Mouse (Mus musculus): ENCODE results near the gene S1pr4. TPM values are rescaled to one million over a fixed set of nuclear protein-coding genes. Genes with fewer than 3 reads are reported as not detected.

The S1pr4 gene
- polyA plus RNA-seq, 1 experiment from 2014 or later = 0.65 TPM

GRCm38 (mm10) chr10:81455181-81455895, 44.6 kb downstream of the S1pr4 start, which contains the start of gene Nfic:
Gene Nfic (minus strand): TSS chr10:81455635.
- H3K4me2 ChIP-seq (ENCODE audit: low read depth, low read length) = no peak within 1 kb of the TSS
- H3K4me3 ChIP-seq (ENCODE audit: low read depth, low read length) = no peak within 1 kb of the TSS
- H3K27me3 ChIP-seq (replicated peaks; ENCODE audit: control insufficient read depth, insufficient read depth, low read length) = peaks cover 93% of the 10 kb centered on the region
- WGBS = 63% methylated on average over 24 of the region's 28 CpGs
- no peak within 1 kb of the TSS for H3K27ac ChIP-seq (replicated peaks; ENCODE audit: low read depth, low read length)
- no peak for DNase-seq (ENCODE audit: low spot score)
- H3K9ac ChIP-seq (ENCODE audit: low read depth, low read length) = no peak within 1 kb of the TSS
- no peaks in the 10 kb centered on the region for H3K4me1 ChIP-seq (ENCODE audit: control insufficient read depth, insufficient read depth, low read length)
- H3K9me3 ChIP-seq (ENCODE audit: control insufficient read depth, low read length) = no peaks in the 10 kb centered on the region; the same call in 1 of the 2 replicates
- ATAC-seq (ENCODE audit: low read depth) = no peak
- H3K36me3 ChIP-seq (ENCODE audit: control insufficient read depth, insufficient read depth, low read length) = no peaks in the 10 kb centered on the region

GRCm38 (mm10) chr10:81454106-81454505, 45.8 kb downstream of the S1pr4 start:
- ATAC-seq (ENCODE audit: low read depth) (no peak), DNase-seq (ENCODE audit: low spot score) (no peak)
- 58% methylated on average over 2 of the region's 2 CpGs for WGBS
- no peaks in the 10 kb centered on the region for H3K36me3 ChIP-seq (ENCODE audit: control insufficient read depth, insufficient read depth, low read length)
- no peak overlapping the region for H3K4me3 ChIP-seq (ENCODE audit: low read depth, low read length)
- no peak overlapping the region for H3K4me2 ChIP-seq (ENCODE audit: low read depth, low read length)
- H3K9ac ChIP-seq (ENCODE audit: low read depth, low read length) = no peak overlapping the region
- H3K4me1 ChIP-seq (ENCODE audit: control insufficient read depth, insufficient read depth, low read length) = no peaks in the 10 kb centered on the region
- H3K9me3 ChIP-seq (ENCODE audit: control insufficient read depth, low read length) = no peaks in the 10 kb centered on the region; the same call in 1 of the 2 replicates
- peaks cover 85% of the 10 kb centered on the region for H3K27me3 ChIP-seq (replicated peaks; ENCODE audit: control insufficient read depth, insufficient read depth, low read length)
- H3K27ac ChIP-seq (replicated peaks; ENCODE audit: low read depth, low read length) = no peak overlapping the region

- 4% methylated on average over 14 of the region's 14 CpGs for WGBS
- no peak for DNase-seq (ENCODE audit: low spot score)
- H3K4me3 ChIP-seq (ENCODE audit: low read depth, low read length) = no peak overlapping the region
Measured at GRCm38 (mm10) chr10:81452947-81453288, 47.0 kb downstream of the S1pr4 start.

GRCm38 (mm10) chr10:81452237-81452946, 47.5 kb downstream of the S1pr4 start:
- no peaks in the 10 kb centered on the region for H3K4me1 ChIP-seq (ENCODE audit: control insufficient read depth, insufficient read depth, low read length)
- H3K4me2 ChIP-seq (ENCODE audit: low read depth, low read length) = 0 out of 2 replicates have a peak overlapping the region, but pooled peaks have one; percentile 0
- peak; percentile 10 for DNase-seq (ENCODE audit: low spot score)
- WGBS = 5% methylated on average over 31 of the region's 36 CpGs
- ATAC-seq (ENCODE audit: low read depth) = no peak
- no peaks in the 10 kb centered on the region for H3K36me3 ChIP-seq (ENCODE audit: control insufficient read depth, insufficient read depth, low read length)
- H3K4me3 ChIP-seq (ENCODE audit: low read depth, low read length) = no peak overlapping the region
- peak overlapping the region; percentile 25; the same call in 1 of the 2 replicates for H3K9ac ChIP-seq (ENCODE audit: low read depth, low read length)
- no peaks in the 10 kb centered on the region for H3K9me3 ChIP-seq (ENCODE audit: control insufficient read depth, low read length)
- peaks cover 70% of the 10 kb centered on the region for H3K27me3 ChIP-seq (replicated peaks; ENCODE audit: control insufficient read depth, insufficient read depth, low read length)
- no peak overlapping the region for H3K27ac ChIP-seq (replicated peaks; ENCODE audit: low read depth, low read length)

More at GRCm38 (mm10) chr10:81452947-81453288, 47.0 kb downstream of the S1pr4 start:
- no peaks in the 10 kb centered on the region for H3K4me1 ChIP-seq (ENCODE audit: control insufficient read depth, insufficient read depth, low read length)
- no peaks in the 10 kb centered on the region for H3K36me3 ChIP-seq (ENCODE audit: control insufficient read depth, insufficient read depth, low read length)
- H3K9ac ChIP-seq (ENCODE audit: low read depth, low read length) = no peak overlapping the region
- no peaks in the 10 kb centered on the region for H3K9me3 ChIP-seq (ENCODE audit: control insufficient read depth, low read length)
- H3K27ac ChIP-seq (replicated peaks; ENCODE audit: low read depth, low read length) = no peak overlapping the region
- peaks cover 75% of the 10 kb centered on the region for H3K27me3 ChIP-seq (replicated peaks; ENCODE audit: control insufficient read depth, insufficient read depth, low read length)
- H3K4me2 ChIP-seq (ENCODE audit: low read depth, low read length) = 0 out of 2 replicates have a peak overlapping the region, but pooled peaks have one; percentile 0
- ATAC-seq (ENCODE audit: low read depth) = no peak

GRCm38 (mm10) chr10:81451365-81451745, 48.6 kb downstream of the S1pr4 start:
- Histone ChIP-seq H3K4me3 (ENCODE audit: low read depth, low read length) (no peak overlapping the region), H3K27ac (replicated peaks; ENCODE audit: low read depth, low read length) (no peak overlapping the region), H3K9ac (ENCODE audit: low read depth, low read length) (no peak overlapping the region), H3K27me3 (replicated peaks; ENCODE audit: control insufficient read depth, insufficient read depth, low read length) (peaks cover 62% of the 10 kb centered on the region), H3K36me3 (ENCODE audit: control insufficient read depth, insufficient read depth, low read length) (no peaks in the 10 kb centered on the region), H3K4me2 (ENCODE audit: low read depth, low read length) (no peak overlapping the region), H3K9me3 (ENCODE audit: control insufficient read depth, low read length) (no peaks in the 10 kb centered on the region), H3K4me1 (ENCODE audit: control insufficient read depth, insufficient read depth, low read length) (no peaks in the 10 kb centered on the region)
- DNase-seq (ENCODE audit: low spot score) (no peak), ATAC-seq (ENCODE audit: low read depth) (no peak)
- WGBS = 49% methylated on average over 6 of the region's 6 CpGs

- Histone ChIP-seq H3K4me3 (ENCODE audit: low read depth, low read length) (no peak overlapping the region), H3K4me2 (ENCODE audit: low read depth, low read length) (no peak overlapping the region), H3K9ac (ENCODE audit: low read depth, low read length) (no peak overlapping the region), H3K27ac (replicated peaks; ENCODE audit: low read depth, low read length) (no peak overlapping the region), H3K4me1 (ENCODE audit: control insufficient read depth, insufficient read depth, low read length) (no peaks in the 10 kb centered on the region), H3K27me3 (replicated peaks; ENCODE audit: control insufficient read depth, insufficient read depth, low read length) (peaks cover 56% of the 10 kb centered on the region), H3K9me3 (ENCODE audit: control insufficient read depth, low read length) (no peaks in the 10 kb centered on the region), H3K36me3 (ENCODE audit: control insufficient read depth, insufficient read depth, low read length) (no peaks in the 10 kb centered on the region)
- ATAC-seq (ENCODE audit: low read depth) (no peak), DNase-seq (ENCODE audit: low spot score) (no peak)
- WGBS = 53% methylated on average over 9 of the region's 9 CpGs
Measured at GRCm38 (mm10) chr10:81450641-81451364, 49.1 kb downstream of the S1pr4 start.

GRCm38 (mm10) chr10:81450140-81450539, 49.8 kb downstream of the S1pr4 start:
- no peaks in the 10 kb centered on the region for H3K36me3 ChIP-seq (ENCODE audit: control insufficient read depth, insufficient read depth, low read length)
- no peak overlapping the region for H3K27ac ChIP-seq (replicated peaks; ENCODE audit: low read depth, low read length)
- H3K9ac ChIP-seq (ENCODE audit: low read depth, low read length) = no peak overlapping the region
- no peaks in the 10 kb centered on the region for H3K9me3 ChIP-seq (ENCODE audit: control insufficient read depth, low read length)
- DNase-seq (ENCODE audit: low spot score) (peak; percentile 83), ATAC-seq (ENCODE audit: low read depth) (peak; percentile 78; the same call in 1 of the 2 replicates)
- WGBS = 4% methylated on average over 7 of the region's 7 CpGs
- no peak overlapping the region for H3K4me3 ChIP-seq (ENCODE audit: low read depth, low read length)
- H3K27me3 ChIP-seq (replicated peaks; ENCODE audit: control insufficient read depth, insufficient read depth, low read length) = peaks cover 50% of the 10 kb centered on the region
- no peak overlapping the region for H3K4me2 ChIP-seq (ENCODE audit: low read depth, low read length)
- H3K4me1 ChIP-seq (ENCODE audit: control insufficient read depth, insufficient read depth, low read length) = no peaks in the 10 kb centered on the region
